Mouse (Mus musculus) lung, postnatal 25 days (tissue): Measurements from ENCODE around the gene Mlkl.
"Not testable (repeated sequence)": the region's sequence is repeated elsewhere in the genome, so short reads cannot be mapped to it uniquely, and the experiment has no call there.

Source experiments
- DNase-seq: peaks from one replicate; pipeline ENCODE4 v3.0.0; 2022; ENCODE audit warnings: low spot score

Mlkl gene

DNA sequence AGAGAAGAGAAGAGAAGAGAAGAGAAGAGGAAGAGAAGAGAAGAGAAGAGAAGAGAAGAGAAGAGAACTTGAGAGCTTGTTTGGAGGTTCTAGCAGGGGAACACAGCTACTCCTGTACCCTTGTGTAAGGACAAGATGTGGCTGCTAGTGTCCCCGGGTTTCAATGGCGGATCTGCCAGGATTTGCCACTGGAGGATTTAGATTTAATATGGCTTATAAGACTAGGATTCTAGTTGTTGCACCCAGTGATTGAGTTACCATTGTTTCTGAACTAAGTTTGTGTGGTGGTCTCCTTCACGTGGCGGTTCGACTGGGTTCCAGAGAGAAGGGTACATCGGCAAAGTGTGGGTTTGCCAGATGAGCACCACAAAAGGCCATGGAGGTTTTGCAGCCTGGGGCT, 24.0 kb downstream of the Mlkl start:
- not testable (repeated sequence) for DNase-seq

DNA sequence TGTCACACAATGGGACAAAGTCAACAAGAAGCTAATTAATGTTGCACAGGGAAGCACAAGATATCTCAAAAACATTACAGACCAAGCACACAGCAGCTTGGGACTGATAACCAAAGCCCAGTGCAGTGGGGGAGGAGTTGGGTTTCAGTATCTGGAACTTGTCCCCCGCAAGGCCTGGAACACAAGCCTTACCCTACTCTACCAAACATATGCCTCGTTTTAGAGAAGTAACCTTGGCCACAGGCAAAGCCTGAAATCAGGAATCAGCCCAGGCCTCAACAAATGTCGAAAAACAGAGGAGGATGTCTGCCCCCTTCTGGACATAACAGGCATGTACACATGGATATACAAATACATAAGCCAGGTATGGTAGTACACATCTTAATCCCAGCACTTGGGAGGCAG, 25.2 kb downstream of the Mlkl start:
- DNase-seq, result no peak

DNA sequence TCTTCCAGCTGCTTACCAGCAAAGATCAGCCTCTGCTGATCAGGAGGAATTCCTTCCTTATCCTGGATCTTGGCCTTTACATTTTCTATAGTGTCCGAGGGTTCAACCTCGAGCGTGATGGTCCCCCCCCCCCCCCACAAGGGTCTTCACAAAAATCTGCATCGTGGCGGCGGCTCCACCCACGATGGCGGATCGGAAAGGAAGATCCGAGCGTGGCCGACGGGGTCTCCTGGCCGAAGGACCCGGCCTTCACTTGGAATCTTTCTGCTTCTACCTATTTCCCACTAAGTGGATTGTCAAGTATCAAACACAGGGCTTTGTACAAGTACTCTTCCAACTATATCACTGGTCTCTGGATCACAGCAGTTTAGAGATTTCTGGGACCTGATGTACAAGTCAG, 28.0 kb downstream of the Mlkl start:
- DNase-seq, result not testable (repeated sequence)

DNA sequence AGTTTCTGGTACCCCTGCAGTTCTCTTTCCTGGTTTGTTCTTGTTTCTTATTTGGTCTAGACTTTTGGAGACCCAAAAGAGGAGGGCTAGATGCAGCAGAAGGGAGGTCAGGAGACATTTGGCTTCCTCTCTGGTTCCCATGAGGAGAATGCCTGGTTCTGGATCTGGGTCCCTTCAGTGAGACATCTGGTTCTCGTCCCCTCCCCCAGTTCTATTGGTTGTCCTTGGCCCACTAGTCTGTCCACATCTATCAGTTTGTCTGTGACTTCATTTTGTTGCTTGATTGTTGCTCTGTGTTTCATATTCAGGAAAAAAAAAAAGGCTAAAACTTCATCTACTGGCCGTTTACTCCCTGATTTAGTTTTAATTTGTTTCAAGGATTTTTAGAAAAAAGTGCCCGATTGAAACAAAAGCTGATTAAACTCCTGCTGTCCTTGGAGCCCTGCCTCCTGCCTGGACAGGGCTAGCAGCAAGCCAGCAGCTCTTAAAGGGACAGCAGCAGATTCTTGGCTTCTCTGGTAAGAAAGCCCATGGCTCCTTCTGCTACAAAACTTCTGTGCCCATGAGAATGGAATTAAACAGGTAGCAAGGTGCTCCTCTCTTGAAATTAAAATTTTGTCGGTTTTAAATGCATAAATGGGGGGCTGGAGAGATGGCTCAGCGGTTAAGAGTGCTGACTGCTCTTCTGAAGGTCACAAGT, 32.8 kb downstream of the Mlkl start:
- no peak for DNase-seq

DNA sequence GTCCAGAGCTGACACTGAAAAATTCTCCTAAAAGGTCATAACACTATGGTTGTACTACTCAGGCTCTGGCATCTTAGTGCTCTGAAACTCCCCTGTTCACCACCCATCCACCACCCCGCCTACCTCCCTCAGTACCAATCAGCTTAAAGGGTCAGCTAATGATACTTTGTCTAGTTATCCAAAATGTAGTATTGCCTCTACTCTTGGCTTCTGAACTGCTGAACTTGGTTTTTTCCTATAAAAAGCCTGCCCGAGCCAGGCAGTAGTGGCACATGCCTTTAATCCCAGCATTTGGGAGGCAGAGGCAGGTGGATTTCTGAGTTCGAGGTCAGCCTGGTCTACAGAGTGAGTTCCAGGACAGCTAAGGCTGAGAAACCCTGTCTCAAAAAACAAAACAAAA, 33.6 kb downstream of the Mlkl start:
- DNase-seq, result no peak

DNA sequence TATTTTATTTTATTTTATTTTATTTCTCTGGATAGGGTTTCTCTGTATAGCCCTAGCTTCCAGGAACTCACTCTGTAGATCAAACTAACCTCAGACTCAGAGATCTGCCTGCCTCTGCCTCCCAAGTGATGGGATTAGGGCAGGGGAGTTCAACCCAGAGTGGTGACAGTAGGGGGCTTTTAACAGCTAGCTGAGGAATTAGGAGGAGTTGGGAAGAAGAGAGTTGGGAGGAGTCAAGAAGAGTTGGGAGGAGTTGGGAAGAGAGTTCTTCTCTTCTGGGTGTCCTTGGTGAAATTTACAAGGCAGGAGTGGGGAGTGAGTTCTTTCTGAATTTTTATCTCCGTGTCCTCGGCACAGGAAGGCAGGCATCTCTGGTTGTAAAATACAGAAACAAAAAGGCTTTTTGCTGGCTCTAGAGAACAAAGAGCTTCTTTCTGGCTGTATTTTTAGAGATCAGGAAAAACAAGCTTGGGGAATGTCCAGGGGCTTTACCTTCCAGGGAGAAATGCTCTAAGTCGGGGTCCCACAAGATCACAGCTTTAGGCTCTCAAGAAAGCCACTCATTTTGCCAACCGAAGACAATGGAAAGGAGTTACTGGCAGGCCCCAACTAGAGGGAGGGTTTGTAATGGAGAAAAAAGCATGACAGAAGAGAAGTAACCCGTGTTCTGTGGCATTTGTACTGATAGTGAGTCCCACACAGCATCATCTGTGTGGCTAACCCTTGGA, 34.7 kb downstream of the Mlkl start:
- DNase-seq, result not testable (repeated sequence)

DNA sequence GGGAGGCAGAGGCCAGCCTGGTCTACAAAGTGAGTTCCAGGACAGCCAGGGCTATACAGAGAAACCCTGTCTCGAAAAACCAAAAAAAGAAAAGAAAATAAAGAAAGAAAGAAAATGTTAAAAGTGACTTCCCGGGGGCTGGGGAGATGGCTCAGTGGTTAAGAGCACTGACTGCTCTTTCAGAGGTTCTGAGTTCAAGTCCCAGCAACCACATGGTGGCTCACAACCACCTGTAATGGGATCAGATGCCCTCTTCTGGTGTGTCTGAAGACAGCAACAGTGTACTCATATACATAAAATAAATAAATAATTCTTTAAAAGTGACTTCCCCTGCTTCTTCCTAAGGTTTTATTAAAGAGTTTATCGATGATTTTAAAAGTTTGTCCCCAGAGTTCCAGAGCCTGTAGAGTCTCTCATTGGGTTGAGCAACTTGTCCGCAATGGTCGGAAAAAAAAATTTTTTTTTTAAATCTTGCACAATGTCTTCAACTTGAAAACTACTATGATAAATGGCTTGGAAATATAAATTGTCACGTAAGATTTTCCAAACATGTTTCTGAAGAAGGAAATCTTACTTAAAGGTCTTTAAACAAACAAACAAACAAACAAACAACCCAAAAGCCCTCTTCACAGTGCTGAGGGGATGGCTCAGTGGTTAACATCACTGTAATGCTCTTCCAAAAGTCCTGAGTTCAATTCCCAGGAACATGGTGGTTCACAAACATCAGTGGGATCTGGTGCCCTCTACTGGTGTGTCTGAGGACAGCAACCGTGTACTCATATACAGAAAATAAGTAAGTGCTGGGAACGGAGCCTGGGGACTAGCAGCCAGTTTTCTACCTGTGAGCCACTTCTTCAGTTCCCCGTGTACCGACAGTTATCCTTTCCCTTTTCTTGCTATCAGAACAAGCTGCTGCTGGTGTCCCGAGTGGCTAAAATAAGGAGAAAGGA, 37.1 kb downstream of the Mlkl start:
- DNase-seq, result no peak

DNA sequence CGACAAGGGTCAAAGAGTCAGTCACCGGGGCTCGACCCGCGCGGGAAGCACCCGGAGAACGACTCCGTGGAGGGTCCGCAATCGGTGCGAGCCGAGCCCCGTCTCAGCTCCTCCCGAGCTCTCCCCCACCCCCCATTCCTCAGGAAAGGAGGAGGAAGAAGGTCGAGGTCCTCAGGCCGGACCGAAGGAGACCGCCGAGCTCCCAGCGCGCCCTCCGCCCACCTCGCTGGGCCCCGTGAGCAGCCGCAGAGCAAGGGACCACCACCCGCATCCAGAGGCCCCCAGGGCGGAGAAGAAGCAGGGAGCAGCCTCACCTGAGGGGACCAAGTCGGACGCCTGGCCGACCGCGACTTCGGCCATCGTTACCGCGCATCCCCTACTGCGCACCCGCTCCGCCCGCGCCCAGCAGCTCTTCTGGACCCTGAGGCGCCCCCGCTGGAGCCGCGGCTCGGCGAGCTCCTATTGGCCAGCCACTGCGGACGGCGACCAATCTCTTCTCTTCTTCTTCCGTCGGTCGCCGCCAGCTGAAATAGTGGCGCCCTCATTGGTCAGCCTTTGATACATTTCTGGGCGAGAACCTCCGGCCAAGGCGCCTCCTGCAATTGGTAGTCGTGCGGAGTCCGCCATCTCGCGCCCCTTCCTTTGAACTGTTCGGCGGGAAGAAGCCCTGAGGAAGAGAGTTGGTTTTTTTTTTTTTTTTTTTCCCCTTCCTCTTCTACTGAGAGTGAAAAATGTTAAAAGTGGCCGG, 38.0 kb downstream of the Mlkl start, which contains the start of gene Rfwd3:
Gene Rfwd3 (minus strand): TSS at position 402 of the 748 bp plus-strand sequence.
- DNase-seq, result peak; percentile 98

DNA sequence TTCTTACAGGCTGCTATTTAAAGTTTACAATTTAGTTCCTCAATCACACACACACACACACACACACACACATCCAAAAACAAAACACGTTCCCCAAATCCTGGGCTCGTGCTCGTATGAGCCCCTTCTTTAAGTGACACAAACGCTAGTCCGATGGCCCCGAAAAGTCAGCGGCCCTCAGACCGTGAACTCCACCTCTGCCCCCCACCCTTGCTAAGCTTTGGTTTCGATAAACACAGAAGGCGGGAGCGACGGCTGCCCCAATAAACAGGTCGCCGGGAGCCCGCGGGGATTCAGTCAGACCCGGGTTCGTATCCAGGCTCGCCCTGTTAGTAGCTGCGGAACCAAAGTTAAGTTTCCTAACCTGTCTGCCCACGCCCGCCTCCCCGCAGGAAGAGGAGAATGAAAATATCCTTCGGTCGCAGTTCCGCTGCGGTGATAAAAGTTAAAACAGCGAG, 38.6 kb downstream of the Mlkl start:
- DNase-seq, result peak; percentile 31

DNA sequence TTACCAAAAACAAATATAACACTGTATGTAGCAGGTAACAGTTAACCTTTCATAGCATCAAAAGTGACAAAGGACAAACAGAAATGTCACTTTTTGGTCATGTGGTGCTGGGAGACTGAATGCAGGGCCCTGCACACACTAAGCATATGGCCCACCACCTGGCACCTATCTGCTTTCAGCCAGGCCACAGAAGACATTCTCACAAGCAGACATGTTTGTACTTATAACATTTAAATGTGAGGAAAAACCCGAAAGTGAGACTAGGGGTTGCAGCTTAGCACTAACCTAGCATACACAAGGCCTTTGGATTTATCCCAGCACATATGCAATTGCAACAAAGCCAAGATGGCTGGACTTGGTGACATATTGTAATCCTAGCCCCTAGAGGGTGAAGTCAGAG, 40.0 kb downstream of the Mlkl start:
- DNase-seq, result no peak

DNA sequence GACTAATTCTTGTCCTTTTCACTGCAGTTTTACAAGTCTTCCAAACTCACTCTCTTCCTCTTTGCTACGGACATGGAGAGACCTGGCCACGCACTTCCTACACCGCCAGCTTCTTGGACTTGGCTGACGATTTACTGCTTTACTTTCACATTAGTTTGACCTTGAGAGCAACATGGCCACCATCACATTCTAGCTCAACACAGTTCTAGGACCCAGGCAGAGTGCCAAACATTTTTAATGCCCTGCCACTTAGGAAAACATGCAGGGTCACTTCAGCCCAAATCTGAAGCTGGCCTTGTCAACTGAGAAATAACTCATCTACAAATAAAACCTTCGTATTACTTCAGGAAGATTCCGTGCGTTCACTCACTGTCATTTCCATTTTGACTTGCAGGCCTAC, 46.2 kb downstream of the Mlkl start:
- no peak for DNase-seq

DNA sequence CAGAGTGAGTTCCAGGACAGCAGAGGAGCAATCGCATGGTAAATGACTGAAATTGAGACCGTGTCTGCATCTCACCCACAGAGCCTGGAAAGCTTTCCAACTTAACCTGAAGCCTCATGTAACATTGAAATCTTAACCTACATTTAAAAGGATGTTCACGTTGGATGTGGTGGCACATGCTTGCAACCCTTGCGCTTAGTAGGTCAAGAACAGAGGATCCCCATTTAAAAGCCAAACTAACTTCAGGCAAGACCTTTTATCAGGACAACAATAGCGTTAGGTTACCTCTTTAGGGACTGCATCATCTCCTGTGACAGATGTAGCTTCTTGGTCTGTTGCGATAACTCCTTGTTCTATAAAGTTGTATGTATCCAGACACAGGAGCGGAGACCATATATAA, 47.4 kb downstream of the Mlkl start:
- no peak for DNase-seq

DNA sequence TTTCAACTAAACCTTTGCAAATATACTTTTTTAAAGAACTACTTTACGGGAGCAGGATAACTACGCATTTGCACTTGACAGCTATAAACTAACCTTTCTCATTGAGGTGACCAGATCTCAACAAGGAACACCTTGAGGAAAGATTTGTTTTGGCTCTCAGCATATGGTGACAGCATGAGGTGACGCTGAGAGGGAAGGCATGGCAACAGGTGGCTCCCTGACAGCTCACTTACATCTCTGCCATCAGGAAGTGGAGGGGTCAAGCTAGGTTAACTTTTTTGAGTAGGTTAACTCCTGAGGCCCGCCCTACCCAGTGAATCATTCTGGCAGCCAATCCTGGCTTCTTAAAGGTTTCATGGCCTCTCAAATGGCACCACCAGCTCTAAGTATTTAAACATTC, 52.4 kb downstream of the Mlkl start:
- DNase-seq, result no peak

DNA sequence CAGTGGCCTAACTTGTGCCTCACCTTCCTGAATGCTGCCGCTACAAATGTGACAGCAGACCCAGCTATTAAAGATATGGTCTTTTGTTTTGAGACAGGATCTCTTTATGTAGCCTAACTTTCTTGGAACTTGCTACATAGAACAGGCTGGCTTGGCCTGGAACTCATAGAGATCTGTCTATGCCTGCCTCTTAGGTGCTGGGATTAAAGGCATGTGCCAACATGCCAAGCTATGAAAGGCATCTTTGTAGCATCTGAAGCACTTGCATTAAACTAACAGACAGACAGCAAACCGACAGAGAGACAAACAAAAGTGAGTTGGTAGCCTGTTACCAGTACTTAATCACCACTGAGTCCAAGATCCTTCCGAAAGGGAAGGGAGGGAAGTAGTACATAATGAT, 55.9 kb downstream of the Mlkl start:
- no peak for DNase-seq

DNA sequence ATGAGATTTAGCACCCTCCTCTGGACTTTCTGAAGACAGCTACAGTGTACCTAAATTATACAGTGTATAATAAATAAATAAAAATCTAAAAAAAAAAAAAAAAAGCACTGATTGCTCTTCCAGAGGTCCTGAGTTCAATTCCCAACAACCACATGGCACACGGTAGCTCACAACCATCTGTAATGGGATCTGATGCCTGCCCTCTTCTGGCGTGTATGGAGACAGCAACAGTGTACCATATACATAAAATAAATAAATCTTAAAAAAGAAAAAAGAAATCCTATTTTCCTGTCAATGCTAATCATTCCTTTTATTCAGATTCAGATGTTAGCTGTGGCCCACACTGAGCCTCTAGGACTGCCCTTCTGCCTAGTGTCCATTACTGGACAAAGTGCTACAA, 69.7 kb downstream of the Mlkl start:
- DNase-seq, result no peak

DNA sequence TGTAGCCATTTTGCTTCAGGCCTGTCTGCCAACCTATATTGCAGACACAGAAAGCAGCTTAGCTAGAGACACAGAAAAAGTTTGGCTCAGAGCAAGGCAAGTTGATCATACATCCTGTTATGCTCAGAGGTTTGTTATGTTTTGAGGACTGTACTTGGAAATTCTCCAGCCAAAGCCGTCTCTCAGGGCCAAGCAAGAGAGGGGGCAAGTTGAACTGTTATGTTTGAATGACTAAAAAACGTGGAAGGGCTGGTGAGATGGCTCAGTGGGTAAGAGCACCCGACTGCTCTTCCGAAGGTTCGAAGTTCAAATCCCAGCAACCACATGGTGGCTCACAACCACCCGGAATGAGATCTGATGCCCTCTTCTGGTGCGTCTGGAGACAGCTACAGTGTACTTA, 71.8 kb downstream of the Mlkl start:
- peak; percentile 14 for DNase-seq

DNA sequence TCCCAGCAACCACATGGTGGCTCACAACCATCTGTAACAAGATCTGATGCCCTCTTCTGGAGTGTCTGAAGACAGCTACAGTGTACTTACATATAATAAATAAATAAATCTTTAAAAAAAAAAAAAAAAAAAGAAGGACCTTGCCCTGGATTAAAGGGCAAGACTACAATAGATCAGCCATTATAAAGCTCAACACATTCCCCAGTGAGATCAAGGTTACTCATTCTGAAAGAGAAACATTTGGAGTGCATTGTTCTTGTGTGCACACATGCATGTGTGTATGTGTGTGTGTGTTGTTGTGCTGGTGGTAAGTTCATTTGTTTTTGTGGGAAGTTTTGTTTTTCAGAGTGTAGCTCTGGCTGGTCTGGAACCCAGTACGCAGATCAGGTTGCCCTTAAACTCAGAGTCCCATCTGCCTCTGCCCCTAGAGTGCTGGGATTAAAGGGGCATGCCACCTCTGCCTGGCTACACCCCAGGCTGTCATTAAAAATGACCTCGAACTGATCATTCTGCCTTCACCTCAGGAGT, 73.2 kb downstream of the Mlkl start:
- no peak for DNase-seq

DNA sequence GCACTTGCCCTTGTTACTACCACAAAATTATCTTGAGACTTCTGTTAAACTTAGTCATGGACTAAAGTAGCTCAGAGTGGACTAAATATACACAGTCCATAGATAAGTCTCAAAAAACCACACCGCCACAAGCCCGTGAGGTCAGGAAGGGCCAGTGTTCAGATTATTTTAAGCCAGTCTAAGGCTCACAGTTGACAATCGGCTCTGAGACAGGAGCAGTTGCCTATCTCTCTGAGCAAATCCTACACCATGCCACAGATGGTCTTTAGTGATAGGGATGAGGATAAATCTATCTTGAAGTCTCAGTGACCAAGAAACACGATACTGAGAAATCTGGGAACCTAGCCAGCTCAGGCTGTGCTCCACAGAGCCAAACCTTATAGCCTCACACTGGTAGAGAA, 76.0 kb downstream of the Mlkl start:
- DNase-seq, result no peak
